Comparison of ENCODE assay signal across 10 mouse cellular contexts in genomic region chr1:90424066-90424821, GRCm38 (mm10).
DNase-seq lines count a peak whose midpoint lies in the region; ATAC-seq and TF ChIP-seq lines count a peak whose summit lies in the region.
"Had no signal": no experiment of that assay in that cellular context is flagged by ENCODE, and none has a peak within 500 bp of the region (broad histone marks: within the 10 kb centered on the region; RNA-seq: fewer than 3 reads in every experiment).

No protein-coding gene starts in this region.

- H3K4me2 ChIP-seq in midbrain, embryonic 15.5 days, result no peak overlapping the region
- H3K4me2 ChIP-seq: embryonic facial prominence, embryonic 13.5 days; limb, embryonic 15.5 days had no signal

- H3K9ac ChIP-seq in midbrain, embryonic 15.5 days, result no peak overlapping the region
- H3K9ac ChIP-seq: embryonic facial prominence, embryonic 13.5 days; limb, embryonic 15.5 days had no signal

- DNase-seq in midbrain, embryonic 10.5 days (ENCODE audit: low spot score), result peak; percentile 75
- peak; percentile 72 for DNase-seq in embryo, embryonic 11 days
- DNase-seq in kidney, adult 2 months, result peak; percentile 59
- peak; percentile 96 for DNase-seq in skeletal muscle tissue, adult 2 months (ENCODE audit: low read depth, low spot score)
- DNase-seq in liver, result no peak

- no peaks in the 10 kb centered on the region for H3K36me3 ChIP-seq in midbrain, embryonic 10.5 days
- no peaks in the 10 kb centered on the region for H3K36me3 ChIP-seq in midbrain, embryonic 15.5 days (replicated peaks)
- H3K36me3 ChIP-seq in kidney, adult 2 months (ENCODE audit: control insufficient read depth, insufficient read depth, low read length), result no peaks in the 10 kb centered on the region
- H3K36me3 ChIP-seq: embryonic facial prominence, embryonic 13.5 days; limb, embryonic 15.5 days had no signal

- ATAC-seq in midbrain, embryonic 15.5 days (replicated peaks), result no peak
- no peak for ATAC-seq in megakaryocyte progenitor cell, adult 5-6 weeks (replicated peaks; ENCODE audit: poor library complexity)
- ATAC-seq in megakaryocyte-erythroid progenitor cell, adult 5-6 weeks (replicated peaks; ENCODE audit: low FRiP score, low TSS enrichment, poor library complexity, severe bottlenecking), result no peak

- TF ChIP-seq CTCF in kidney, adult 2 months (conservative IDR thresholded peaks at IDR 0.05; ENCODE audit: insufficient read depth, insufficient read length, low read depth, low read length), result no peak

- H3K4me1 ChIP-seq in midbrain, embryonic 10.5 days, result peaks cover 52% of the 10 kb centered on the region
- no peaks in the 10 kb centered on the region; the same call in 1 of the 2 replicates for H3K4me1 ChIP-seq in midbrain, embryonic 15.5 days
- 0 out of 2 replicates have a peak, but pooled peaks cover 8% of the 10 kb centered on the region for H3K4me1 ChIP-seq in kidney, adult 2 months (ENCODE audit: control insufficient read depth, insufficient read depth, low read length)

- H3K27ac ChIP-seq in midbrain, embryonic 10.5 days (replicated peaks), result peak overlapping the region; percentile 65
- H3K27ac ChIP-seq in midbrain, embryonic 15.5 days, result no peak overlapping the region
- peak overlapping the region; percentile 37 for H3K27ac ChIP-seq in kidney, adult 2 months (ENCODE audit: insufficient read depth, low read depth, low read length)
- H3K27ac ChIP-seq: embryonic facial prominence, embryonic 13.5 days; limb, embryonic 15.5 days had no signal

- peaks cover 10% of the 10 kb centered on the region for H3K9me3 ChIP-seq in midbrain, embryonic 10.5 days (replicated peaks)
- H3K9me3 ChIP-seq in midbrain, embryonic 15.5 days, result no peaks in the 10 kb centered on the region
- H3K9me3 ChIP-seq: embryonic facial prominence, embryonic 13.5 days; limb, embryonic 15.5 days had no signal

- TF ChIP-seq POLR2A in kidney, adult 2 months (IDR thresholded peaks at IDR 0.05; ENCODE audit: low read depth, low read length), result no peak

- H3K27me3 ChIP-seq in midbrain, embryonic 10.5 days (ENCODE audit: low read depth, poor library complexity, severe bottlenecking), result peaks cover 30% of the 10 kb centered on the region
- no peaks in the 10 kb centered on the region; the same call in 1 of the 2 replicates for H3K27me3 ChIP-seq in midbrain, embryonic 15.5 days (replicated peaks)
- H3K27me3 ChIP-seq in kidney, adult 2 months (replicated peaks; ENCODE audit: control insufficient read depth, insufficient read depth, low read length), result no peaks in the 10 kb centered on the region
- H3K27me3 ChIP-seq: embryonic facial prominence, embryonic 13.5 days; limb, embryonic 15.5 days had no signal

- H3K4me3 ChIP-seq in midbrain, embryonic 10.5 days, result 0 out of 2 replicates have a peak overlapping the region, but pooled peaks have one; percentile 26
- H3K4me3 ChIP-seq in midbrain, embryonic 15.5 days, result no peak overlapping the region
- H3K4me3 ChIP-seq in kidney, adult 2 months (ENCODE audit: insufficient read depth, low read depth, low read length), result no peak overlapping the region
- H3K4me3 ChIP-seq: embryonic facial prominence, embryonic 13.5 days; limb, embryonic 15.5 days had no signal

- WGBS in midbrain, embryonic 10.5 days, result 9% methylated on average over 13 of the region's 13 CpGs
- WGBS in midbrain, embryonic 15.5 days, result 13% methylated on average over 13 of the region's 13 CpGs
- WGBS in kidney, adult 2 months, result 17% methylated on average over 13 of the region's 13 CpGs
